Mouse (Mus musculus) stomach, postnatal 0 days (tissue): ENCODE data around the gene Slc2a10.

Experiments
- CTCF ChIP-seq: IDR thresholded peaks from 2 replicates; pipeline ENCODE4 v1.5.1; 2016; ENCODE audit warnings: antibody characterized with exemption, low read depth, mild to moderate bottlenecking, moderate library complexity
- EP300 ChIP-seq: optimal IDR thresholded peaks from 2 replicates; pipeline ENCODE3; 2016; ENCODE audit warnings: antibody characterized with exemption

- TF ChIP-seq CTCF (no peak), EP300 (no peak)
Observed at GRCm38 (mm10) chr2:165509686-165510085, 6.1 kb downstream of the Slc2a10 start.
